Mouse (Mus musculus): ENCODE data around the gene Osbpl6.

Gene Osbpl6

GRCm38 (mm10) chr2:76406937-76407441, 681 bp downstream of the Osbpl6 start:
- POLR2A ChIA-PET, result interaction anchor here in 3 of 4 experiments (0.7 to 1.9 kb wide), 6 partner anchors 10 to 241 kb away, joined by 3 to 10 read pairs (median 4); partner anchors contain the start of genes Pjvk (in 1 of the 3), Prkra (in 1 of the 3) and Rbm45 (in 1 of the 3)
- CTCF ChIA-PET, result interaction anchor here in 1 of 4 experiments (0.6 kb wide), 1 partner anchor 250 kb away, joined by 3 read pairs; no protein-coding TSS in a partner anchor

DNA sequence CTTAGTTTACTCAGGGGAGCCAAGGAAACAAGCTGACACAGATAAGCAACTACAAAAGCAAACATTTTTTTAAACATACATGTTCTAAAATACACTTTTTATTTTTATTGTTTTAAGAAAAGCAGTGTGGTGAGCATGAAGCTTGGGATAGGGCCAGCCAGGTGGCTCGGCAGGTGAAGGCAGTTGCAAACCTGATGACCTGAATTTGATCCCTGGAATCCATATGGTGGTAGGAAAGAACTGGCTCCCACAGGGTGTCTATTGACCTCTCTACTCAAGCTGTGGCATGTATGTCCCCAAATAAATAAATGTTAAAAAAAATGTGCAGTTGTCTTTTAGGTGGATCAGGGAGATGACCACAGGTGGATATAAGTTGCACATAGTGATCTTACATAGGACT, 3.2 kb downstream of the Osbpl6 start:
- ChIA-PET CTCF (no interaction called here), POLR2A (interaction anchor here in 1 of 4 experiments (1.2 kb wide), 1 partner anchor 39 kb away, joined by 4 read pairs; the partner anchor contains the start of gene Rbm45)

- CTCF ChIA-PET, result no interaction called here
Measured at GRCm38 (mm10) chr2:76409986-76410385, 3.7 kb downstream of the Osbpl6 start.

GRCm38 (mm10) chr2:76412924-76413323, 6.6 kb downstream of the Osbpl6 start:
- CTCF ChIA-PET, result interaction anchor here in 2 of 4 experiments (0.6 to 0.7 kb wide), 2 partner anchors 86 to 273 kb away, joined by 3 to 7 read pairs; no protein-coding TSS in a partner anchor
- POLR2A ChIA-PET, result interaction anchor here in 2 of 4 experiments (0.5 to 0.7 kb wide), 3 partner anchors 19 to 271 kb away, joined by 3 to 4 read pairs (median 3); no protein-coding TSS in a partner anchor

More at GRCm38 (mm10) chr2:76409986-76410385, 3.7 kb downstream of the Osbpl6 start:
- POLR2A ChIA-PET, result no interaction called here

GRCm38 (mm10) chr2:76417446-76418141, 11.3 kb downstream of the Osbpl6 start:
- POLR2A ChIA-PET, result no interaction called here
- CTCF ChIA-PET, result interaction anchor here in 2 of 4 experiments (0.7 to 1.5 kb wide), 2 partner anchors 201 to 969 kb away, joined by 3 to 4 read pairs; no protein-coding TSS in a partner anchor

- CTCF ChIA-PET, result interaction anchor here in 2 of 4 experiments (0.7 to 1.5 kb wide), 2 partner anchors 200 to 968 kb away, joined by 3 to 4 read pairs; no protein-coding TSS in a partner anchor
- POLR2A ChIA-PET, result no interaction called here
Measured at GRCm38 (mm10) chr2:76418142-76418518, 11.8 kb downstream of the Osbpl6 start.

GRCm38 (mm10) chr2:76421411-76421924, 15.2 kb downstream of the Osbpl6 start:
- CTCF ChIA-PET, result no interaction called here
- POLR2A ChIA-PET, result interaction anchor here in 1 of 4 experiments (1.4 kb wide), 1 partner anchor 14 kb away, joined by 4 read pairs; no protein-coding TSS in a partner anchor

DNA sequence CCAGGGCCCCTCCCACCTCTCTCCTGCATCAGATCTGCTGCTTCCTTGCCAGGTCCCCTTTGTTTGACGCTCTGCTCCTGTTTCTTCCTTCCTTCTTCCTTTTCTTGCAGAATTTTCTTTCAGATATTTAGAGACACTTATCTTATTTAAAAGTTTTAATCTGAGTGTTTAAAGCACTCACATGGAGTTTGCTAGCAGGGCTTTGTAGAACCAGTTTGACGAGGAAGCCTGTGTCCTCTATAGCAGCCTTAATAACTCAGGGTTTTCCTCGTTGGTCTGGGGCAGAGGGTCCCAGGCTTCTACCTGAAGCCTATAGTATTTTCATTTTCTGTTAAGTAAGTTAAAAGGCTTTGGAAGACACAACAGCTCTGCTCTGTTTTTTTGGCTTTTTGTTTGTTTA, 20.5 kb downstream of the Osbpl6 start:
- ChIA-PET CTCF (no interaction called here), POLR2A (no interaction called here)

DNA sequence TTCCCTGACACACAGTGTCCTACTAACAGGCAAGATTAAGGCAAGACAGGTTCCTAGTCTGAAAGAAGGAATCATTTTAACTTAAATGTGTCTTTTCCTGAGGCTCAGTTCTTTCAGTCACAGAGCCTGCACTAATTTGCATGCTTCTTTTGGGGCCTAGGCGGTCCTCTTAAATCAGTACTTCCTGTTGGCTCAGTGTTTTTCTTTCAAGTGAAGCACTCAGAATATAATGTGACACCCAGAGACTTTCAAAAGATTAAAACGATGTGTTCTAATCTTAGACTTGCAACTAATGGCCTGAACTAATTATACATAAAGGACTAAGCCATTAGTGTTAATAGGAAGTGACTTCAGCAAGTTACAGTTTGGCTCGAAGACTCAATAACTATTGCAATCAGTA, 23.0 kb downstream of the Osbpl6 start:
- POLR2A ChIA-PET, result interaction anchor here in 1 of 4 experiments (1.1 kb wide), 1 partner anchor 9 kb away, joined by 3 read pairs; no protein-coding TSS in a partner anchor
- CTCF ChIA-PET, result no interaction called here

- POLR2A ChIA-PET, result no interaction called here
- CTCF ChIA-PET, result no interaction called here
Measured at GRCm38 (mm10) chr2:76429855-76430254, 23.5 kb downstream of the Osbpl6 start.

DNA sequence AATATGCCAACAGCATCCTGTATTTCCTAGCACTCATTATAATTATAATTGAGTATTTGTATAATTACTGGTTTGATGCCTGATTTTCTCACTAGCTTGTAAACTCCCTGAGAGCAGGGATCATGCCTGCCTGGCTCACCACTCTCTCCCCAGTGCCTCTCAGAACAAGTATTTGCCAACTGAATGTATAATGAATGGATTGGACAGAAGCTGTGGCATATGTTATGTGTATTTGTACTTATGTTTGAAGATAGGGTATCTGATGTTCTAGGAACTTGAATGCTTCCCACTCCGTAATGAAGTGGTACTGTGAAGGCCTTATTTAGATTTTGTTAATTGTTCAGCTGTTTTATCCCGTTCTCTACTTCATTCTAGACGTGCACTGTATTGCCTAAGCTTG, 24.2 kb downstream of the Osbpl6 start:
- CTCF ChIA-PET, result no interaction called here
- POLR2A ChIA-PET, result no interaction called here

- CTCF ChIA-PET, result interaction anchor here in 1 of 4 experiments (0.6 kb wide), 1 partner anchor 12 kb away, joined by 3 read pairs; no protein-coding TSS in a partner anchor
- POLR2A ChIA-PET, result no interaction called here
Measured at GRCm38 (mm10) chr2:76434224-76434623, 27.9 kb downstream of the Osbpl6 start.

DNA sequence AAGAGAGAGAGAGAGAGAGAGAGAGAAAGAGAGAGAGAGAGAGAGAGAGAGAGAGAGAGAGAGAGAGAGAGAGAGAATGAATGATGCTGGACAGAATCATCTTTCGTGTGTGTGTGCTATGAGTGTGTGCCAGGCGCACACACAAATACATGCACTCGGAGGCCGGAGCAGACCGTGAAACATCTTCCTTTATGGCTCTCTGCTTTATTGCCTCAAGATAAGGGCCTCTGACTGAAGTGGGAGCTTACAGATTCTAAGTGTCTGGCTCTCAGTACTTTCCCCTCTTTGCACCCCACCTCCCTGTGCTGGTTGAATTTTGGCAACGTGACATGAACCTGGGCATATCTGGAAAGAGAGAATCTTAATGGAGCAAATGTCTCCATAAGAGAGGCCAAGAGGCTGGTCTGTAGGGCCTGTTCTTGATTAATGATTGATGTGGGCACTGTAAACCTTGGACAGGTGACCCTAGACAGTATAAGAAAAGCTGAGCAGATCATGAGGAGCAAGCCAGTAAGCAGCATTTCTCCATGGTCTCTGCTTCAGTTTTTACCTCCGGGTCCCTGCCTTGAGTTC, 29.4 kb downstream of the Osbpl6 start:
- POLR2A ChIA-PET, result no interaction called here
- CTCF ChIA-PET, result interaction anchor here in 1 of 4 experiments (0.6 kb wide), 1 partner anchor 40 kb away, joined by 6 read pairs; no protein-coding TSS in a partner anchor

- ChIA-PET CTCF (no interaction called here), POLR2A (no interaction called here)
Measured at GRCm38 (mm10) chr2:76437372-76437771, 31.1 kb downstream of the Osbpl6 start.

DNA sequence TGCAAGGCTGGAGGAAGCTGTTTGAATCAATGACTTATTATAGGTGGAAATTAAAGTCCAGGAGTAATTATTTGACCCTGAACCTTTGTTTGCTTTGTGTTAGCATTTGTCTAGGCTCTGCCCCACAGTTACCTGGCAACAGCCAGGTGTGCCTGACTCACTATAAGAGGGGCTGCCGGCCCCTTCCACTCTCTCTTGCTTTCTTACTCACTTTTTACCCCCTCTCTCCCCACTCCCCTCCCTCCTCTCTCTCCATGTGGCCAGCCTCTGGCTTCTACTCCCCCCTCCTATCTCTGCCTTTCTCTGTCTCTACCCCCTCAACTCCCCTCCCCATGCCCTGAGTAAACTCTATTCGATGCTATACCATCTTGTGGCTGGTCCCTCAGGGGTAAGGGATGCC, 33.2 kb downstream of the Osbpl6 start:
- ChIA-PET CTCF (no interaction called here), POLR2A (no interaction called here)

GRCm38 (mm10) chr2:76442086-76442485, 35.8 kb downstream of the Osbpl6 start:
- POLR2A ChIA-PET, result interaction anchor here in 3 of 4 experiments (0.6 to 1.3 kb wide), 5 partner anchors 11 to 47 kb away, joined by 3 read pairs; no protein-coding TSS in a partner anchor
- CTCF ChIA-PET, result interaction anchor here in 1 of 4 experiments (0.8 kb wide), 1 partner anchor 36 kb away, joined by 3 read pairs; the partner anchor contains the start of gene Osbpl6

DNA sequence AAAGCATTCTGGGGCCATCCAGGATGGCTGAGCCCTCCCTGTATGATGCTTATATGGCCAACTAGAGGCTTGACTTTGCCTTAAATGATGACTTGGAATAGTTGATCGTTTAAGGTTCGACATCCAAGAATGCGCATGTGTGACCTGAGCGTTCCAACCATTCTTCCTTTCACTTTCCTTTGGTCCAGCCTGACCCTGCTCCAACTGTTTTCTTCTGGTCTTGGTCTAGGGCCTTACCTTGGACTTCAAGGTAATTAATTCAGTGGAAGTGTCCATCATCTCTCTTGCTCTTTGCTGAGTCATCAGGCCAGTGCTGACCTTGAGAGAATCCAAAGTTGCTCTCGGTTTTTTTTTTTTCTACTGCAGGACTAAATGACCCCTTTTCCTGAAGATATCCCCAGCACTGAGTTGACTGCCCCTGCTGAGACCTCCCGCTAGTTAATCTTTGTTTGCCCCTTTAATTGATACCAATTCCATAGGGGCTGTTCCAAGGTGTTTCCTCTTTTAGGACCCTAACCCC, 43.6 kb downstream of the Osbpl6 start:
- CTCF ChIA-PET, result no interaction called here
- POLR2A ChIA-PET, result no interaction called here

GRCm38 (mm10) chr2:76466723-76467122, 60.4 kb downstream of the Osbpl6 start:
- POLR2A ChIA-PET, result interaction anchor here in 1 of 4 experiments (1.0 kb wide), 1 partner anchor 27 kb away, joined by 3 read pairs; no protein-coding TSS in a partner anchor

DNA sequence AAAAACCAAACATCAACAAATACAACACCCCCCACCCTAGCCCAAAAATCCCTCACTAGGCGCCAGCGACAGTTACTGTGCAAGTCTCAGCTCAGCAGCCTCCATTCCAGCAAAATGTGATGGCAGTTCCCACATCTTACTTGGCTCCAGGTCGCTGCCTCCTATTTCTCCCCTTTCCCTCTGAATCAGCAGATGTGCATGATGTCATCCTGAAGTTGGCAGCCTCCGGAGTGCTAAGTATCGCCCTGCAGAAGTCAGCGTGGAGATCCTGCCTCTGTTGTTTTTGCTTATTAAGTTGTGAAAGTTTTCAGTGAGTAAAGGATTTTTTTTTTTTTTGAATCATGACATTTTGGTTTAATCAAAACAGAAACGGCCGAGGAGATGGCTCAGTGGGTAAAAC, 61.9 kb downstream of the Osbpl6 start:
- POLR2A ChIA-PET, result interaction anchor here in 1 of 4 experiments (0.7 kb wide), 1 partner anchor 186 kb away, joined by 3 read pairs; no protein-coding TSS in a partner anchor

More at GRCm38 (mm10) chr2:76466723-76467122, 60.4 kb downstream of the Osbpl6 start:
- CTCF ChIA-PET, result no interaction called here

More for the DNA sequence above, 61.9 kb downstream of the Osbpl6 start:
- CTCF ChIA-PET, result no interaction called here

Measured in embryonic stem cell, embryonic (primary cell).